Mouse (Mus musculus): ENCODE results near the gene A530084C06Rik.

Gene A530084C06Rik

GRCm38 (mm10) chr13:31558521-31559418 is at the start of gene A530084C06Rik:
Gene A530084C06Rik (minus strand): TSS chr13:31559333.
- peak; percentile 37 for DNase-seq (ENCODE audit: low spot score)

GRCm38 (mm10) chr13:31603964-31604363 is 44.8 kb upstream of the A530084C06Rik start:
- DNase-seq (ENCODE audit: low spot score) = no peak

DNA sequence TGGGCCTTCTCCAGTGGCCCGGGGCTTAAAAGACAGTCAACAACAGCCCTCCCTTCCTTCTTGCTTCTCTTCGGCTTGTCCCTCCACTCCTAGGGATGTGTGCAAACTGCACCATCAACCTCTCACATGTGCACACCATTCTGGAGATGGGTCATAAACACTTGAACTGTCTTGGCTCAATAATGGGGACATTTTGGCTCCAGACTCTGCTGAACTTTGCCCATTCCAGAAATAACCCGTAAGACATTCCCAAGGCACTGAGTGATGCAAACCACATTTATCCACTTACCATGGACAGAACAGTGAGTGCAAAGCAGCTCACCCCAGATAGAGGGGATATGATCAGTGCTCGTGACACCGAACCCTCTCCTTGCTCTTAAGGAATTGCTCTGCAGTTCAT is 40.4 kb upstream of the A530084C06Rik start:
- DNase-seq (ENCODE audit: low spot score) = peak; percentile 46

DNA sequence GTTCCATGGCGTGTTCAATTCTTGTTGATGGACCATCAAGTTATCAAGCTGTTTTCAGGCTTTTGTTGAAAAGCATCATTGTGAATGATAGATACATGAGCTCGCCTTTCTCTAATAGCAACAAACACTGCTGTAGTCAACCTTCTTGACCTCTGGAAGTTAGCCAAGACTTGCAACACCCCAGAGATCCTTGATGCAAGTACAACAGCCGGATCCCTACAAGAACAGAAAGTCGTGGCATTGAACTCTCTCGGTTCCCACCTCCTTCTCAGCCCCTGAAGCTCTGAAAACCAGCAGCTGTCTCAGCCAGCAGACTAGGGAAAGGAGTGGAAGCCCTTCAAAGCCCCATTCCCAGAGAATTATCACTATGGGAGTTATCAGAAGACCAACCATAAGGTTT is 28.2 kb upstream of the A530084C06Rik start:
- DNase-seq (ENCODE audit: low spot score) = peak; percentile 65

- DNase-seq (ENCODE audit: low spot score) = peak; percentile 60
These were observed 20.7 kb upstream of the A530084C06Rik start for GRCm38 (mm10) chr13:31579866-31580265.

DNA sequence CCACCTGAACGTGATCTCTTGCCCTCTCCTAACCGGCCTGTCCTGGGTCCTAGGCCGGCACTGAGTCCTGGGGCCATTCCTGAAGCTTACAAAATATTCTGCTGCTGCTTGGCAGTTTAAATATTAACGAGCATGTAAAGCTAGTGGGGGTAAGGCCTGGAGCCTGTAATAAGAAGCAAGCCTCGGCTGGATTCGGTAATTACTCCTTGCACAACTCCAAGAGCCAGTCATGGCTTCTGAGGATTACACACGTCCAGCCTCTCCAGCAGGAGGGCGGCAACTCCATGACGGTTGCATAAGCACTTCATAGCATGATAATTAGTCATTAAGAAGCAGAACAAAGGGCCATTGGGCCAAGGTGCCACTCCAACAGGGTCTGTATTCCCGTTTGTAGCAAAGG is 19.3 kb upstream of the A530084C06Rik start:
- peak; percentile 75 for DNase-seq (ENCODE audit: low spot score)

DNA sequence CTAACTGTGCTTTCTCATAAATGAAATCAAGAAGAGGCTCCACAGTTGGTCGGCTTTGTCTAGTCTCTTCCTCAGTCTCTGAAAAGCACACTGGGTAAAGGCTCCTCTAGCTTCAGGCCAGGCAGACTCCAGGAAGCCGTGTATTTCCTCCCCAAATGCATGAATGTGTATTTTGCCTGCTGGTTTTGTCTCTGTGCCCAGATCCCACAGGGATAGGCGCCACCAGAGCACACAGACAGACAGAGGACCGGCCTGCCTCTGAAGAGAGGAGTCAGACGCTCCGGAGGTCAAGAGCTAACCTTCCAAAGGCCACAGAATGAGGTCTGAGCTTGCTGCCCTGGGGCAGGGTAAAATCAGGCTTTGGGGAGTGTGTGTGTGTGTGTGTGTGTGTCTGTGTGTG is 18.4 kb upstream of the A530084C06Rik start:
- DNase-seq (ENCODE audit: low spot score) = no peak

- DNase-seq (ENCODE audit: low spot score) = no peak
These were observed 17.6 kb upstream of the A530084C06Rik start for GRCm38 (mm10) chr13:31576696-31577095.

DNA sequence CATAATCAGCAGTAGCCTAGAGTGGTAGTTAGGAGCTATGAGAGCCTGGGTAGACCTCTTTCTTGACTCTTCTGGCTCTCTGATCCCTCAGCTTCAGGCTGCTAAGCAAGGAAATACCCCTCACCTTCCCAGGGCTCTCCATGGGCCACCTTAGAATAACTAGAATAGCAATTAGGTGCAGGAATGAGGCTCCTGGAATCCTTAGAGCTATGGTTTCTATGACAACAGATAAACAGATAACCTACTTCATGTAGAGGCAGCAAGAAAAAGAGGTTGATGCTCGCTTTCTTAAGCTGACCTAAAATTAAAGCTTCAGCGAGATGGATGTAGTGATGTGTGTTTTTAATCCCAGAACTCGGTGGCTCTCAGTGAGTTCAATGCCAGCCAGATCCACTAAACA is 15.5 kb upstream of the A530084C06Rik start:
- no peak for DNase-seq (ENCODE audit: low spot score)

DNA sequence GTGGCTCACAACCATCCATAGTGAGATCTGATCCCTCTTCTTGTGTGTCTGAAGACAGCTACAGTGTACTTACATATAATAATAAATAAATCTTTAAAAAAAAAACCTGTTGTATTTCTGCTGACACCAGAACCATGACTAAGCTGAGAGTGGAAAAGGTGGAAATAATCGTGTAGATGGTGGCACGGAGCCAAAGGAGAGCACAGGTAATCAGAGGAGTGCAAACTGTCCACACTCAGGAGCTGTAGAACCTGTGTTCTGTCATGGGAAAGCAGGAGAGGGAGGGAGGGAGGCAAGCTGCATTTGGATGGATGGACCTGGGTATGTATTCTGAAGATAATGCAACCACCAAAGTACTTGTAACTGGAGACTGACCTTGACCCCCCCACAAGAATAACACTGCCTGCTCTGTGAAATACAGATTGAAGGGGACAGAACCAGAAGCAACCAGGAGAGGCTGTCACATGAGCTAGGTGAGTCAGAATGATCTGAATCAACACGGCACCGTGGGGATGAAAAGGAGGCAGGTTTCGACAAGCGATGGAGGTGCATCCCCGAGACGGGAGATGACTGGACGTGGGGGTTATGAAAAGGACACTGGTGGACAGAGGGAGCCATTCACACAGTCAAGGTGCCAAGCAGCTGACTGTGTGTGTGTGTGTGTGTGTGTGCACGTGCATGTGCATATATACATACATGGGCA is 13.8 kb upstream of the A530084C06Rik start:
- no peak for DNase-seq (ENCODE audit: low spot score)

DNA sequence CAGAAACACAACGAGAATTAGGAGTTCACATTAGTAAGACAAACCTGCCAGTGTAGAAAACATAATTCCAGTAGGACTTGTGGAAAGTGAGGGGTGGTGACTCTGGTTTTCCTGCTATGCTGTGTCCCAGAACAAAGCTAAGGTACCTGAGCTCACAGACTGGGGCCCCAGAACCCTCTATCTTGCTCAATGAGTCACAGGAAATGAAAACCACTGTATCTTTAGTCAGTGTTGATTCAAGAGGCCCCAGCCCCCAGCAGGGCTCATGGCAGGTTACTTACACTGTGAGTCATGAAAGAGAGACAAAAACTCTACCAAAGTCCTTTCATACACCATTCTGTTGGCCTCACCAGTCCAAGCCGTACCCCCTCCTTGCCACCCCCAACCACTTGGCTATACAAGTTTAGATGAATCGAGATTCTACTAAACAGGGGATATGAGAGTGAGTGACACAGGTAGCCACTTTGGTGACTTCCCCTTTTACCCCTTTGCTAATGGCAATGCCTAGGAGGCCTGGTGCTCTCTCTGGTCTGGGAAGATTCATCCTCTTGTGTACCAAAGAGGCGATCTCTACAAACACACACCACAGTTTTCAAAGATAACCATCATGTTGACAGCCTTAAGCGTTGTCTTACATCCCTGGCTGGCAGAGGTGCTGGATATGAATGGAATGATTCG is 8.6 kb upstream of the A530084C06Rik start:
- DNase-seq (ENCODE audit: low spot score) = no peak

GRCm38 (mm10) chr13:31567099-31567498 is 8.0 kb upstream of the A530084C06Rik start:
- no peak for DNase-seq (ENCODE audit: low spot score)

- peak; percentile 14 for DNase-seq (ENCODE audit: low spot score)
These were observed 5.3 kb upstream of the A530084C06Rik start for GRCm38 (mm10) chr13:31564394-31564793.

- DNase-seq (ENCODE audit: low spot score) = peak; percentile 71
These were observed 449 bp upstream of the A530084C06Rik start for GRCm38 (mm10) chr13:31559419-31560144.

DNA sequence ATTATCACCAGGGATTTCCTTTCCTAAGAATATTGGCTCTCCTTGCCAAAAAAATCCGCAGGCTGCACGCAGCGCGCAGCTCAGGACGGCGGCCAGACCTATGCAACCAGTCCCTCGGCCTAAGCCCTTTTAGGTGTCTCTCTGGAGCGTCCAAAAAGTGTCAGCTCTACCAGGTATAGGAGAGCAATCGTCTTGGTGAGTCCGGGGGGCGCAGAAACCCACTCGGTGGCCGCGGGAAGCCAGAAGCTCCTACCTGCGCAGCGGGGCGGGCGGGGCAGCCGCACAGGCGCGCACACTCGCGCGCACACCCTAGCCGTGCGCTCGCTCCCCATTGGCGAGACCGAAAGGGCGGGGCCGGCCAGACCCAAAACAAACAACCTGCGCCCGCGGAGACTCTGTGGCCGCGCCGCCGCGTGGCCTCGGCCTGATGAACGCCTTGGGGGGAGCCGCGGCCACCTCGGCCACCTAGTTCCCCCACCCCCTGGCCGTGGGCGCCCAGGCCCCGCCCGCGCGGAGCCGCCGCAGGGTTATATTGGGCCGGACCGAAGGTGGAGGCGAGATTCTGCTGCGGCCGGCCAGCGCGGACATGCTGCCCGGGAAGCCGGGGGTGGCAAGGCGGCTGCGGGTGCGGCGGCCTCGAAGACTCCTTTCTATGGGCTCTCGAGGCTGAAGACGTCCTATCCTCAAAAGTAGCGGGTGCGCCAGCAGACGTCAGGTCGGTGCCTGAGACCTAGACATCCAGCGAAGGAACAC is 1.2 kb downstream of the A530084C06Rik start:
- peak; percentile 77 for DNase-seq (ENCODE audit: low spot score)

GRCm38 (mm10) chr13:31556964-31557767 is 2.0 kb downstream of the A530084C06Rik start:
- DNase-seq (ENCODE audit: low spot score) = peak; percentile 17

- DNase-seq (ENCODE audit: low spot score) = no peak
These were observed 3.3 kb downstream of the A530084C06Rik start, which contains the start of gene Foxq1 for GRCm38 (mm10) chr13:31555834-31556233. Gene Foxq1 (plus strand): TSS chr13:31556134.

GRCm38 (mm10) chr13:31547610-31548009 is 11.5 kb downstream of the A530084C06Rik start:
- peak; percentile 83 for DNase-seq (ENCODE audit: low spot score)

DNA sequence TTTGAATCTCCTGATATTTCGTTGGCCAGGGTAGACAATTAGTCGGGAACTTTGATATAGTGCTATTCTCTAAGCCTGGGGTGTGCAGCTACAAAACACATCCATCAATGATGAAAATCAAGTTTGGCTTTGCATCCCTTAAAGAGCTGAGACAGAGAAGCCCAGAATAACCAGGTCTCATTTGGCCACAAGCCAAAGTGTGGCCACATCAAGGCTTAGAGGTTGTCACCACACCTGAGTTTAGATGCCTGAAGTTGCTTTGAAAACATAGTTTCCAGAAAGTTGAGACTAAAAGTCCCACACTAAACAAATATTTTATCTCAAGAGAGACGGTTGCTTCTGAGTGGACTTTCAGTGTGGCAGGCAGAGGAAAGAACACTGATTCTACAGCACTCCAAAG is 11.9 kb downstream of the A530084C06Rik start:
- DNase-seq (ENCODE audit: low spot score) = no peak

- no peak for DNase-seq (ENCODE audit: low spot score)
These were observed 12.3 kb downstream of the A530084C06Rik start for GRCm38 (mm10) chr13:31546784-31547183.
